Mouse (Mus musculus) retina, adult 2 months (tissue): ENCODE data around the gene Ly86.

Experiments used
- DNase-seq: peaks from one replicate; pipeline ENCODE4 v3.0.0-alpha.2; 2012; ENCODE audit warnings: low read depth, low spot score

The Ly86 gene

GRCm38 (mm10) chr13:37344909-37345772 lies at the start of gene Ly86:
Gene Ly86, plus strand, starts transcription at chr13:37345208.
- no peak for DNase-seq

DNA sequence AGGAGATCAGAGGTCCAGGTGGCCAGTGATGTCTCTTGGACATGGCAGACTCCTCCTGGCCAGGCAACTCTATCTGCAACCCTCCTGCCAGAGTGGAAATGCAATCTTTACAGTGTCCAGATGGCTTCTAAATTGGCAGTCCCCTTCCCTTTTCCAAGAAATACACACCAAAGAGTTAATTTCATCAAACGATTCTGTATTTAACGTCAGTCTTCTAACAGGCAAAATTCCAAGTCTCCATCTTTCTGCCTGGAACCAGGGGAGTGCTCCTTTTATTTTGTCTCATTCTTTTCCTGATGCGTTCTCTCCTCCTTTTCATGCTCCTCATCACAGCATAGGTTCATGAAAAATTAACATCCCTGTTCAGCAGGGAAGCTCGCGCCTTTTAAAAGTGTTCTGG lies 47.1 kb upstream of the Ly86 start:
- DNase-seq: no peak

GRCm38 (mm10) chr13:37298856-37299255 lies 46.2 kb upstream of the Ly86 start:
- DNase-seq: no peak

GRCm38 (mm10) chr13:37302877-37303276 lies 42.1 kb upstream of the Ly86 start:
- DNase-seq: no peak

- no peak for DNase-seq
These were observed 37.0 kb upstream of the Ly86 start for GRCm38 (mm10) chr13:37308006-37308405.

DNA sequence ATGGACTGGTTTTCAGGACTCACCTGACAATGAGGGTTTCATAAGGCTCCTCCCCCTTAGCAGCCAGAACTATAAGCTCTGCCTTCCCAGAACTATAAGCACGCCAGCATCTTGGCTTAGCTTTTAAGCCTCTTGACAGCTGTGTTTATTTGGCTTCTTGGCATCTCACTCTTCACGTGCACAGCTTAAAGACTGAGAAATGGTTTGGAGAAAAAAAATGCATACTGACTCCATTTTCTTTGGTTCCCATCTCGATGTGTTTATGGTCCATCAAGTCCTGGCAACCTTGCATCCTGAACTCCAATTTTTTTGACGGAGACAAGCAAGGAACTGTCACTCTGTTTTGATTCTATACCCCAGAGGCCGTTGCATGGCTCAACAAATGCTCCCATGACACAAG lies 35.7 kb upstream of the Ly86 start:
- no peak for DNase-seq

GRCm38 (mm10) chr13:37310331-37310730 lies 34.7 kb upstream of the Ly86 start:
- DNase-seq: no peak

GRCm38 (mm10) chr13:37311555-37312221 lies 33.3 kb upstream of the Ly86 start:
- DNase-seq: no peak

DNA sequence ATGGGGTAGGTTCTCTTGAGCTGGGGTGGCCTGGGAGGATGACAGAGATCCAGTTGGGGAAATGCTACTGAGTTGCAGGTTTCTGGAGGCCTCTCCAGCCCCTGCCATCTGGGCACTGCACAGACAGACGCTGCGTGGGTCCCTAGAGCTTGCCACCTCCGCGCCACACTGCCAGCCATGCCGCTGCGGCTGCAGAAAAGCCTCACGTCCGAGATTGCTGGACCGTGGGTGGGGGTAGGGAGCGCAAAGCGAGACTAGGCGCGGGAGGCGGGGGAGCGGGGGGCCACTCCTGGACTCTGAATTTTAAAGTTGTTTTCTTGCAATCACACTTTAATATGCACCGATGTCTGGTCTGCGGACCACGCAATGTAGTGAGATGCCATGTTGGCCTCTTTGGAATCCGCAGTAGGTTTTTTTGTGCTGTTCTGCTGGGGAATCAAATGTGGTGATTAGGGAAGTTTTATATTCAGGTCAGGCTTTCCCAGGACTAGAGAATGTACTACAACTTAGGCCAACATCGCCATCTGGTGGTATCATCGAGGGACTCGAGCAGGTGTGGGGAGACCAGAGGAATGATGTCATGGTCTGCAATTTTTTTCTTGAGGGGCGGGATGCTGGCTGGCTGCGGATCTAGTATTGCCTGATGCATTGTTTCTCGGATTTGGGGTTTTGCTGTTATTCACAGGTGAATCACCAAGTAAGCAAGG lies 32.6 kb upstream of the Ly86 start:
- DNase-seq: peak; percentile 70

- DNase-seq: no peak
These were observed 32.1 kb upstream of the Ly86 start for GRCm38 (mm10) chr13:37312951-37313350.

DNA sequence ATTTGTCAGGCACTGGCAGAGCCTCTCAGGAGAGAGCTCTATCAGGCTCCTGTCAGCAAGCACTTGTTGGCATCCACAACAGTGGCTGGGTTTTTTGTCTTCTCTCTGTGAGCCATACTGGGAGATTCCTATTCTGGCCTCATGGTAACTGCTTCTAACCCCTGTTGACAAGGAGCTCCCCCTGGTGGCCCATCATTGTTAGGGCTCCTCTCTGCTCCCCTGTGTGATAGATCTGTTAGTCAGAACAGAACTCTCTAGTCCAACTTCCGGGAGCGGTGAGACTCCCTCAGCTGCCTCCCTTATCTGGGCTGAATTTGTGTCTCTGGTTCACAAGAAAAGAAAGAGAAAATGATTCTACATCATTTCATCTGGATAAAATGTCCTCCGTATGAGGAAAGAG lies 19.5 kb upstream of the Ly86 start:
- no peak for DNase-seq

- no peak for DNase-seq
These were observed 15.3 kb upstream of the Ly86 start for GRCm38 (mm10) chr13:37329747-37330146.

GRCm38 (mm10) chr13:37330971-37331370 lies 14.0 kb upstream of the Ly86 start:
- DNase-seq: no peak

- DNase-seq: no peak
These were observed 12.0 kb upstream of the Ly86 start for GRCm38 (mm10) chr13:37332779-37333543.

DNA sequence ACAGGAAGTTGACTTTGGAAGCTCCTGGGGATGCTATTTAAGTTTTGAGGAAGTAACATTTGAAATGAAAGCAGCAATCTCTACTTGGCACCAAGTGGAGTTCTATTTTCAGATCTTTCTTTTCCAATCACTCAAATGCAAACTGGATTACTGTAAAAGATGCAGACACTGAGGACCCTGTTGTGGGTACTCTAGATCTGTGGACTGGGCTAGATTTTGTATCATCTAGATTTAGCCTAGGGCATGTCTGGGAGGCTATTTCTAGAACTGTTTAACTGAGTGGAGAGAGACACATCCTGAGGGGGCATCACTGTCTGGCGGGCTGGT lies 11.5 kb upstream of the Ly86 start:
- DNase-seq: no peak

DNA sequence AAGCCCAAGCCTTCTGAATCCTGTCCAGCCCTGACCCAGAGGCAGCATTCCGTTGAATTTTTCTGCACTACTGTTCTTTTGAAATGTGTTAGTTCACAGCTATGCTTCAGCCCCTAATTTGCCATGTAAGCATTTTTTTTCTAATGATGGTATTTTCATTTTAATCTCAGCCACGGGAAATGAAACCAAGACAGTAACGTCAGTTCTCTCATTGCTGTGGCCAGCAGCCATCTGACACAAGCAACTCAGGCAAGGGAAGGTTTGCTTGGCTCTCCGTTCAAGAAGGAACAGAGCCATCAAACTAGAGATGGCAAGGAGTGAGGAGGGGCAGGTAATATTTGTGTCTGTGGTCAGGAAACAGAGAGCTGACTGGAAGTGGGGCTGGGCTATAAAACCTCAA lies 7.7 kb upstream of the Ly86 start:
- DNase-seq: no peak

DNA sequence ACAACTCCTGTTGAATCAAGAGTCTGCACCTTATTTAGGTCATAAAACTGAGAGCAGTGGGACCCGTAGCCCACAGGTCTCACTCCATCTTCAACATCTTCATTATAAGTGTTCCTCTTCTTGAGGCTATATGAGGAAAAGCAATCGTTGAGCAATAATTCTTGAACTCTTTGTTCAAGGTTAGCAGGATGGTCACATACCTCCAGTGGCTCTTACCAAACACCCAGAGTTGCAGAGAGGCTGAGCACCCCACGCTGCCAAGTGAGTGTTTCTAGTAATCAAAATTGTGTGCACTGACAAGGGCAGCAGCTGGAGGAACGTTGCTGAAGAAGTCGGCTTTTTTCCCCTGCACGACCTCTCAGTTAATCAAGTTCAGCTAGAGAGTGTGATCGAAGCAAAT lies 7.1 kb upstream of the Ly86 start:
- DNase-seq: no peak

GRCm38 (mm10) chr13:37342804-37343203 lies 2.2 kb upstream of the Ly86 start:
- DNase-seq: no peak

DNA sequence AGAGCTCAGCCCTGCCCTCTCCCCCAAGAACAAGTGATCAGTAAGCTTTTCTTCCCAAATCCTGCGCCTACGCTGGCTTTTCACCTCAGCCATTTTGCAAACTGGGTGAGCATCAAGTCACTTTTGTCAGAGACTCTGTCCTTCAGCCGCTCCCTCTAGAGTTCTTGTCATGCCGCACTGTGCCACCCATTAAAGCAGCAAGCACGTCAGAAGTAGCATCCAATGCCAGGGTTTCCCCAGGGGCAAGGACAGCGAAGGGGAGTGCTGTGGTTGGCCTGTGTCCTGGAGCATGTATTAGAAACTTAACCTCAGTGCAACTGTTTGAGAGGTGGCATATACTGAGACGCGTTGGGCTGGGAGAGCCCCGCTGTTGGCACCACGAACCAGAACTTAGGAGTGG lies 815 bp downstream of the Ly86 start:
- DNase-seq: no peak

DNA sequence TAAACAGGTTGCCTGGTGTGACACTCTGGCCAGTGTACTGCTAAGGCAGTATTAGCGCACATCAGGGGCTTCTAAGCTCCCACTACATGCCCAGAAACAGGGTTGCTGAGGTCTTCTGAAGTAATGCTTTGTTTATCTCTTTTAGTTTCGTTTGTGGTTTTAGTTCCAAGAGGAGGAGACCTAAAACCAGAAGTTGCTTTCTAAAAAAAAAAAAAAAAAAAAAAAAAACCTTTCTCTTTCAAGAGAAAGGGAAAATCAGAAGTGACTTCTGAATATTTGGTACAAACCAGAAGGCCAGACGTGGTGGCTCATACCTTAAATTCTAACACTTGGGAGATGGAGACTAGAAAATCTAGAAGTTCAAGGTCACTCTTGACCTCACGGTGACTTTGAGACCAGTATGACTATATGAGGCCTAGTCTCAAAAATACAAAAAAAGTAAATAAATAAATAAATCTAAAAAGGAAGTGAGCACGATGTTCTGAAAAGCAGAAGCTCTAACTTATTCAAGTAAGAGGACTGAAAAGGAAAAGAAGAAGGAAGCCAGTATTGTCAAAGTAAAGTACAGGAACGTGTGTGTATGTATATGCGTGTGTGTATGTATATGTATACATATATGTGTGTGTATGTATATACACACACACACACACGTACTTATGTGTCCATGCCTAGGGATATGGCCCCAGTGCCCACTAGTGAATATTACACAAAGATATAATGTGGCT lies 3.0 kb downstream of the Ly86 start:
- DNase-seq: no peak

GRCm38 (mm10) chr13:37349051-37349450 lies 4.0 kb downstream of the Ly86 start:
- DNase-seq: no peak
